Mouse (Mus musculus): ENCODE measurements at regions not wholly inside any gene's neighbourhood (a gene's known extent, or its start where the extent isn't known, plus 50 kb on each side); places are given as distances from the start of the nearest gene placed in this dataset.

- in situ Hi-C loops (cut with MboI, MseI) = no loop called here
Measured at GRCm38 (mm10) chr13:14898495-14898894, 268.5 kb downstream of the AW209491 start.

DNA sequence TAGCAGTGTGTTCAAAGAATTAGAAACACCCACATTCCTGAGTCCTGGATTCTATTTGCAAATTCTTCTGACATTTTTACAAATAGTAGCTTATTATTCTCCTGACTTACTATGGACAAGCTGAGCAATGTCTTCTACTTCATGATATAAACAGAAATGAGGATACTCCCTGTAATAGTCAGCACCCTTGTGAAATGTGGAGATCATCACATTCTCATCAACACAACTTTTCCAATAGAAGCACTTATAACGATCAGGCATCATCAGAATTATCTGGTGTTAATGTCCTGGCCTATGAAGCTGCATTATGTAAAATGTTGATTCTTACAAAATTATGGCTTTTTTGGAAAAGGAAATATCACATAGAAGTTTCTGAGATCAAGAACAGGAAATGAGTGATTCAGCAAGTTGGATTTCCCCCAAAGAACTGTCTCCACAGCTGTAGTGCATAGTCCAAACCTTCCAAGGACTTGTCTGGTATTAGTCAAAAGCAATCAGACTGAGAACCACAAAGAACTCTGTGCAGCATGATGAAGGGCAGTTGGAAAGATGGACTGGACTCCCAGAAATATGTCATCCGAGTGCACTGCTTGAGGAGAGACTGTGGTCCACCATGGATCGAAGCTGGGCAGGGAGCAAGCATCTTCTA lies 300.3 kb downstream of the AW209491 start:
- in situ Hi-C loops (cut with MboI, MseI) = no loop called here

- in situ Hi-C loops (cut with MboI, MseI) = no loop called here
Measured at GRCm38 (mm10) chr13:14966187-14966726, 336.3 kb downstream of the AW209491 start.

- in situ Hi-C loops (cut with MboI, MseI) = loop anchor here (10.0 kb wide), 1 partner anchor 722 kb away; no protein-coding TSS in a partner anchor
Measured at GRCm38 (mm10) chr13:15002700-15003099, 372.7 kb downstream of the AW209491 start.

GRCm38 (mm10) chr13:15011638-15012037 lies 381.7 kb downstream of the AW209491 start:
- in situ Hi-C loops (cut with MboI, MseI) = no loop called here

DNA sequence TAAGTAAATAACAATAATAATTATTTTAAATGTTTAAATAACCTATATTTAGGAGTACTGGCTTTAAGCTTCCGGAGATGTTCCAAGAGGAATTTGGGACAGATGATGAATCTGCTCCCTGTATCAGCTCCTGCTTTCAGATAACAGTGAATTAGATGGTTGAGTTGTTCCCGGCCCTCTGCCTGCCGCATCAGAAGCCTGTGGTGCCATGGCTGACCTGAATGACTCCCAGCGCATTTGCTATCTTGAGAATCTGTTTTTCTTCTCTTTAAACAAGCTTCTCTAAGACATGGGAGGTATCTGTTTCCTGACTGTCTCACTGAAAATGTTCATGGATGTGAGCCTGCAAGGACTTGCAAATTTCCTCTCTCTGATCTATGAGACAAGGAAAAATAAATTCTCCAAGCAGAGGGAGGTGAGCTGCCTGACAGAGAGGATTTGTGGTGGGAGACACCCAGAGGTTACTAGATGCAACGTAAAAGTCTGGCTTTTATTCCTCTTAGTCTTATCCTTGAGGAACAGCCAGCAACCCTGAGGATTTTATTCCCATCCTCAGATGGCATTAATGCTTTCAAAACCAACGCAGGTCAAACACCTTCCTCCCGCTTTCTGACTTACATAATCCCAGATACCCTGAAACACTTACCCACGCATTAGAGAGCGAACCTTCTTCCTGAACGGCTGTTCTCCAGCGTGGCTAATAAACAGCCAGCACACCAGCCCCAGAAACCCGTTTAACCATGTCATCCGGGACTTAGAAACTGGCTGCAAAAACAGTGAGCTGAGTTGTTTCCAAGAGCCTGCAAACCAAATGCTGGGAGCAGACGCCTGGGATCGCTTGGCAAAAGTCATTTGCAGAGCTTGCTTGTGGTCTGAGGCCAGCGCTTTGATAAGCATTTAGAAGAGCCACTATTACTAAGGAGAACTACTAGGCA lies 389.1 kb downstream of the AW209491 start:
- in situ Hi-C loops (cut with MboI, MseI) = no loop called here

DNA sequence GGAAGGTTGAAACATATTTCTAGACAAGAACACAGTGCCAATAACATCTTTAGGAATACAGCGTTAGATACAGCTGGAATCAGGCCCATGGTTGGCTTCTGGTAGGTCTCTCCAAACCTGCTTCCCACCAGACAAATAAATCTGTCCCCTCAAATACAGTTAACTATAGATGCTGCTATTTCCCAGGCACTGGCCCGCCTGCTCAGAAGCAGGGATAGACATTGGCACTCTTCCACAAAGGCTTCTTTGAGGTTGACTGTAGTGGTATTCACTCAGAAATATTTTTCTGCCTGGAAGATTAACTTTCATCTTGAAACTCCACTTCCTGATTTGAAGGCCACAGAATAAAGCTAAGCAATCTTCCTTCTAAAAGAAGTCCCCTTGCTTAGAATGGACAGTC lies 396.6 kb downstream of the AW209491 start:
- in situ Hi-C loops (cut with MboI, MseI) = no loop called here

- in situ Hi-C loops (cut with MboI, MseI) = no loop called here
Measured at GRCm38 (mm10) chr13:15052667-15053375, 410.2 kb upstream of the Gli3 start.

- in situ Hi-C loops (cut with MboI, MseI) = no loop called here
Measured at GRCm38 (mm10) chr13:15054705-15055104, 408.3 kb upstream of the Gli3 start.

DNA sequence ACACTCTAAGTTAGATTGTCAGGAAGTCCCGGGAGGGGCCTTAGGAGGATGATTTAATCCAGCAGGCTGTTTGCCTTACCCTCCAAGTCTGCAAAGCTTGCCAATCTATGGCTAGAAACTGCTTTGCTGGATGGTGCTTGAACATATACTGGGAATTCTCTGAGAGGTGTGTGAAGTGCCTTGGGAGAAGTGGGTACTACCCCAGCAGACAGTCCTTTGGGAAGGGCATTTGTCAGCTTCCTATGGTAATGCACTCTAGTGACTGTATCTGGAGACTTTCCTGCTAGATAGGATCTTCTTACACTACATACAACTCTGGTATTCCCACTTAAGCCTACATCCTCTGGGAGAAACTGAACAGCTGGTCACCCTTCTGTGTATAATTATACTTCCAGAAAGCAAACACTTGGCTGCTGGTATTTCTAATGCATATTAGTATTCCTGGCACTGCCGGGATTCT lies 384.4 kb upstream of the Gli3 start:
- in situ Hi-C loops (cut with MboI, MseI) = no loop called here

DNA sequence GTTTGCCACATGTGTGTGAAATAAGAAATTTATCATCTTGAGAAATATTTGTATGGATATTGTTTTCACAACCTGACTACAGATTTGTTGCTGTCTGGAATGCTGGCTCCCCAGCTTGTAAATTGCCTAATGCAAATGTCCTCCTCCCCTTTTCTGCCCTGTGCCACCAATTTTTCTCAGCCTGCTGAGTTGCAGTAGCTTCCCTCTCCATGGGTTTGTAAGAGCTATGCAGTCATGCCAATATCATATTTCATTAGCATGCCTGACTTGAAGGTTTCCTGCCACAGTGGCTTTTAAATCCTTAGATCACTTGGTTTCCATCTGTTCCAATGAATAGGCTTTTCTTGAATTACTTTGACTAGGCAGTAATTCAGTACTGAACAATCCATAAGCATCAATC lies 383.9 kb upstream of the Gli3 start:
- in situ Hi-C loops (cut with MboI, MseI) = no loop called here

- in situ Hi-C loops (cut with MboI, MseI) = no loop called here
Measured at GRCm38 (mm10) chr13:15082255-15082932, 380.6 kb upstream of the Gli3 start.

DNA sequence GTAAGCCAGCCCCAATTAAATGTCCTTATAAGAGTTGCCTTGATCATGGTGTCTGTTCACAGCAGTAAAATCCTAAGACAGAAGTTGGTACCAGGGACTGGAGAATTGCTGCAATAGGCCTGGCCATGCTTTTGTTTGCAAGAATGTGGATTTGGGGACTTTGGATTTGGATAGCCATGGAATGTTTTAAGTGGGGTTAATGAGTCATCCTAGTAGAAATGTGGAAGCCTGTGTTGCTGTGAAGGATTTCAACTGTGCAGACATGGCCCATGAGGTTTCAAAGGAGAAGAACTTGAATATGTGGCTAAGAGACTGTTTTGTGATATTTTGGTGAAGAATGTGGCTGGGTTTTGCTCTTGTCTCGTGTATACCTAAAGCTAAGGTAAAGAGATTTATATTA lies 368.2 kb upstream of the Gli3 start:
- in situ Hi-C loops (cut with MboI, MseI) = no loop called here

DNA sequence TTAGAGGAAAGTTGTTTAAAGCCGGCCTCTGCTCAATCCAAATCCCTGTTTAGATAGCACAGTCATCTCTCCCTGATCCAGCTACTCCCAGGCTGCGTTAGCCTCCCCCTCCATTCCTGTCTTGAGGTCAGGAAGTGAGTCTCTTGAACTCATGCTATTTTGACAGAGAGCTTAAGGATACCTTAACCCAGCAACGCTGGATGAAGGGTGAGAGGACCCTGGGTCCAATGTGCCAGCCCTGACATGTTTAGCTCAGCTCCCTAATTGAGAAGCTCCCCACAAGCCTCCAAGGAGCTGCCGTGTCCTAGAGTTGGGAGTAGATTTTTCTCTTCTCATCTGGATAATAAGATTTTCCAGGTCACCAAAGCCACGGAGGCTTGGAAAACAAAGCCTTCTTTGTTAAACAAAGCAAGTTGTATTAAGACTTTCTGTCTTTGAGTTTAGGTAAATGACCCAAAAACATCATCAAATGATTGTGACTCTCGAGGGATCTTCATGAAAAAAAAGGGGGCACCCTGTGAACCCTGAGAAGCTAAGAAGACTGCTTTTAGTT lies 355.2 kb upstream of the Gli3 start:
- in situ Hi-C loops (cut with MboI, MseI) = no loop called here

DNA sequence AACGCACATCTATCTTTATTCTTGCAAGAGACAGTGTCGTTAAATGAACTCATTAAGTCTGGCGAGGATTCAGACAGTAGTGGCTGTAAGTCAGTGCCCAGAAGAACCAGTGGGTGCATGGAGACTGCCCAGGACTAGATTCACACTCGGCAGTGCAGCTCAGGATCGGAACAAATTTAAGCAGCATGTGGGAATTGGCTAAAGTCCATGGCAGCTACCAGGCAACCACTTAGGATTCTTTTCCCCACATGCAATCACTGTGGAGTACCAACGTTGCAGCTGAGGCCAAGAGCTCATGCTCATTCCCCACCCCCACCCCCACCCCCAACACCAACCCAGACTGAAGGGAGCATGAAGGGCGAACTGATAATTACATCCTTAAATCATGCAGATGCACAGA lies 349.7 kb upstream of the Gli3 start:
- in situ Hi-C loops (cut with MboI, MseI) = no loop called here

DNA sequence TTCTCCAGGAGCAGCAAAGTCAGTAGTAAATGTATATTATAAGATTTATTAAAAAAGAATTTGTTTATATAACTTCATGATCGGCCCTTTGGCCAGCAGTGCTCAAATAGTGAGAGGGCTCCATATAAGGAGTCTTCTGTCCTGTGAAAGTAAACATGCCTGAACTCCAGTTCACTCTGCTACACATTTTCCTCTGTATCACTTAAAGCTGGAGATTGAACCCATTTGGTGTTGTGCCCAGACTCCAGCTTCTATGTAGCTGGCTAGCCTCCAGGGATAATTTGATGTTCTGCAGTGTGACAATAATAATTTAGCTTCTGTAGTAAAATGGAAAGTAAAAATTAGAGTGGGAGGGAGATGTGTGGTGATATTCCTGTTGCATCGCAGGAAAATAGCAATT lies 332.8 kb upstream of the Gli3 start:
- in situ Hi-C loops (cut with MboI, MseI) = no loop called here

- in situ Hi-C loops (cut with MboI, MseI) = no loop called here
Measured at GRCm38 (mm10) chr13:15146167-15146566, 316.9 kb upstream of the Gli3 start.

DNA sequence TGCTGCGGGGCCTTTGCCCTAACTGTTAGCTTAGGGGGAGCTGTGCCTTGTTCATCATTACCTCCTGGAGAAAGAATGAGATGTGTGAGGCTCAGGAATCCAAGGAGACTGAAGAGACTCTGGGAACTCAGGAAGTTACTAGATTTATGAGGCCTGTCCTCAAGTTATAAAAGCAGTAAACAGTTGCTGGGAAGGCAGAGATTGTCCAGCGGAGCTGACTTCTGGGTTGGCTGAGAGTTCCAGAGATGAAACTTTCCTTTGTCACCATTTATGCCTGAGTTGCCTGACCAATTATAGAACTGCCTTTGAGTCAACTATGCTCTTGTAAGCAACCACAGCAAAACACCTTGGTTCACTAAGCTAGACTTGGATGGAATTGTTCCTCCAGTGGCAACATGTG lies 282.1 kb upstream of the Gli3 start:
- in situ Hi-C loops (cut with MboI, MseI) = no loop called here

- in situ Hi-C loops (cut with MboI, MseI) = no loop called here
Measured at GRCm38 (mm10) chr13:15211635-15212352, 251.2 kb upstream of the Gli3 start.

- in situ Hi-C loops (cut with MboI, MseI) = no loop called here
Measured at GRCm38 (mm10) chr13:15212353-15212850, 250.6 kb upstream of the Gli3 start.
